7 mouse cellular contexts compared by ENCODE assay signal in genomic region chr3:98024288-98024848, GRCm38 (mm10). TPM values are rescaled to one million over a fixed set of nuclear protein-coding genes. Genes with fewer than 3 reads are reported as not detected.
DNase-seq lines count a peak whose midpoint lies in the region; ATAC-seq and TF ChIP-seq lines count a peak whose summit lies in the region.

No protein-coding gene starts in this region.

- peak overlapping the region; percentile 86 for H3K27ac ChIP-seq in intestine, embryonic 15.5 days
- peak overlapping the region; percentile 82 for H3K27ac ChIP-seq in liver, postnatal 0 days (ENCODE audit: low read depth)
- H3K27ac ChIP-seq in neural tube, embryonic 13.5 days (replicated peaks), result peak overlapping the region; percentile 73

- H3K27me3 ChIP-seq in intestine, embryonic 15.5 days (replicated peaks), result no peaks in the 10 kb centered on the region
- no peaks in the 10 kb centered on the region for H3K27me3 ChIP-seq in liver, postnatal 0 days (ENCODE audit: insufficient read depth, low read length)
- no peaks in the 10 kb centered on the region for H3K27me3 ChIP-seq in neural tube, embryonic 13.5 days

- TF ChIP-seq CTCF in liver, postnatal 0 days (IDR thresholded peaks at IDR 0.05; ENCODE audit: low read depth), result 0 out of 2 replicates have a peak, but pooled peaks have one; percentile 10

- peak; percentile 67 for ATAC-seq in intestine, embryonic 15.5 days
- ATAC-seq in liver, postnatal 0 days, result peak; percentile 89
- ATAC-seq in neural tube, embryonic 13.5 days (ENCODE audit: low read depth), result peak; percentile 67

- no peaks in the 10 kb centered on the region for H3K36me3 ChIP-seq in intestine, embryonic 15.5 days
- H3K36me3 ChIP-seq in liver, postnatal 0 days (replicated peaks; ENCODE audit: insufficient read depth, low read length), result no peaks in the 10 kb centered on the region
- no peaks in the 10 kb centered on the region for H3K36me3 ChIP-seq in neural tube, embryonic 13.5 days

- no peaks in the 10 kb centered on the region for H3K9me3 ChIP-seq in intestine, embryonic 15.5 days
- no peaks in the 10 kb centered on the region for H3K9me3 ChIP-seq in liver, postnatal 0 days (ENCODE audit: low read length)
- H3K9me3 ChIP-seq in neural tube, embryonic 13.5 days, result no peaks in the 10 kb centered on the region

- H3K4me1 ChIP-seq in intestine, embryonic 15.5 days (replicated peaks), result peaks cover 50% of the 10 kb centered on the region
- H3K4me1 ChIP-seq in liver, postnatal 0 days (ENCODE audit: insufficient read depth), result peaks cover 66% of the 10 kb centered on the region
- H3K4me1 ChIP-seq in neural tube, embryonic 13.5 days (replicated peaks), result peaks cover 65% of the 10 kb centered on the region

- WGBS in intestine, embryonic 15.5 days, result 7% methylated on average over 13 of the region's 13 CpGs
- 30% methylated on average over 13 of the region's 13 CpGs for WGBS in liver, postnatal 0 days (ENCODE audit: insufficient replicate concordance)
- WGBS in neural tube, embryonic 13.5 days, result 3% methylated on average over 13 of the region's 13 CpGs

- H3K4me3 ChIP-seq in intestine, embryonic 15.5 days (replicated peaks), result peak overlapping the region; percentile 12; the same call in 1 of the 2 replicates
- 0 out of 2 replicates have a peak overlapping the region, but pooled peaks have one; percentile 9 for H3K4me3 ChIP-seq in liver, postnatal 0 days (ENCODE audit: low read depth, low read length)
- no peak overlapping the region for H3K4me3 ChIP-seq in neural tube, embryonic 13.5 days

- H3K9ac ChIP-seq in intestine, embryonic 15.5 days, result peak overlapping the region; percentile 13; the same call in 1 of the 2 replicates
- H3K9ac ChIP-seq in liver, postnatal 0 days (replicated peaks), result no peak overlapping the region
- 0 out of 2 replicates have a peak overlapping the region, but pooled peaks have one; percentile 1 for H3K9ac ChIP-seq in neural tube, embryonic 13.5 days

- H3K4me2 ChIP-seq in intestine, embryonic 15.5 days (replicated peaks), result peak overlapping the region; percentile 54
- peak overlapping the region; percentile 54 for H3K4me2 ChIP-seq in liver, postnatal 0 days (ENCODE audit: low read depth, low read length)
- H3K4me2 ChIP-seq in neural tube, embryonic 13.5 days, result peak overlapping the region; percentile 44

- intact Hi-C loops in gastrocnemius, postnatal 14 days (cut with DNase I; ENCODE audit: low total_unique reads), result no loop called here

- peak; percentile 48 for DNase-seq in WW6 (ENCODE audit: low read depth, low spot score)
- peak; percentile 50 for DNase-seq in cerebellum, adult 9-11 months
- peak; percentile 64 for DNase-seq in gastrocnemius, postnatal 14 days
- peak; percentile 68 for DNase-seq in liver, postnatal 0 days
- no peak for DNase-seq in thymus, postnatal 25 days

- peak; percentile 62; the same call in 1 of the 2 replicates for TF ChIP-seq EP300 in liver, postnatal 0 days (IDR thresholded peaks at IDR 0.05; ENCODE audit: low read depth)

RNA-seq across cellular contexts. Expression of gene Notch2, which starts 11.0 kb away (rescaled TPM):
- total RNA-seq in gastrocnemius, postnatal 14 days (2021), result 10 to 100 TPM; 19.0 to 21.1 TPM
- polyA plus RNA-seq in intestine, embryonic 15.5 days (2015; fragmentation: Nextera tagmentation; extraction: Ambion mirVana), result 15.8 and 17.9 TPM in 2 replicates
- 5.1 and 6.2 TPM in 2 replicates for polyA plus RNA-seq in liver, postnatal 0 days (2015; fragmentation: Nextera tagmentation; extraction: Ambion mirVana)
- 11.2 and 14.1 TPM in 2 replicates for polyA plus RNA-seq in neural tube, embryonic 13.5 days (2015; fragmentation: Nextera tagmentation; extraction: Ambion mirVana)
